Mouse (Mus musculus) stomach, postnatal 0 days (tissue): ENCODE measurements around the gene Veph1.

Source experiments
- CTCF ChIP-seq: IDR thresholded peaks from 2 replicates; pipeline ENCODE4 v1.5.1; 2016; ENCODE audit warnings: antibody characterized with exemption, low read depth, mild to moderate bottlenecking, moderate library complexity
- EP300 ChIP-seq: optimal IDR thresholded peaks from 2 replicates; pipeline ENCODE3; 2016; ENCODE audit warnings: antibody characterized with exemption

DNA sequence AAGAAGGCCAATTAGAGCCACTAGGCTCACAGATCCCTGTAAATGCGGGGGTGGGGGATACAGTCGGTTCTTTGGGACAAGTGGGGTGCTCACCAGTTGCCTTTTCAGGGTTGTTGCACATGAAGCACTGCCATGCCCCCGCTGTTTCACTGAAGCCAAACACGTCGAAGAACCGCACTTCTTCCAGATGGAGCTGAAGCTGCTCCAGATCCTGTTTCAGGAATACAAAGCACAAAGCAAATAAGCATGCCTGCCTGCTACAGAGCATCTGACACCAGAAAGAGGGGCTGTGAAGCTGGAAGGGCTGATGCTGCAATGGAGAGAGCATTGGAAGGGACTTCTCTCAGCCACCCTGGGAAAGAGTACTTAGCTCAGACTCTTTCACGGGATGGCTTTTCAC, 209.0 kb downstream of the Veph1 start:
- TF ChIP-seq CTCF (no peak), EP300 (no peak)
